ENCODE assay signal across 8 mouse cellular contexts in genomic region chr17:35534343-35534742, GRCm38 (mm10). TPM values are rescaled to one million over a fixed set of nuclear protein-coding genes. Genes with fewer than 3 reads are reported as not detected.
A peak's percentile ranks its signal among the peaks of the same experiment; 100 is the strongest.
DNase-seq lines count a peak whose midpoint lies in the region; ATAC-seq and TF ChIP-seq lines count a peak whose summit lies in the region.
"Had no signal": no experiment of that assay in that cellular context is flagged by ENCODE, and none has a peak within 500 bp of the region (broad histone marks: within the 10 kb centered on the region; RNA-seq: fewer than 3 reads in every experiment).

No protein-coding gene starts in this region.

- DNase-seq in MN1 (ENCODE audit: low spot score), result peak; percentile 87
- DNase-seq in layer of hippocampus, postnatal 36 days, result peak; percentile 70 to 76

- TF ChIP-seq POLR2A in small intestine, adult 2 months (IDR thresholded peaks at IDR 0.05; ENCODE audit: low read depth, low read length), result no peak

- H3K4me3 ChIP-seq in forebrain, embryonic 13.5 days, result no peak overlapping the region
- H3K4me3 ChIP-seq in hindbrain, embryonic 15.5 days, result no peak overlapping the region
- H3K4me3 ChIP-seq in small intestine, adult 2 months (ENCODE audit: low read depth, low read length), result no peak overlapping the region
- H3K4me3 ChIP-seq: liver, embryonic 15.5 days had no signal

- H3K9me3 ChIP-seq in forebrain, embryonic 13.5 days (replicated peaks), result no peaks in the 10 kb centered on the region
- no peaks in the 10 kb centered on the region for H3K9me3 ChIP-seq in hindbrain, embryonic 15.5 days
- H3K9me3 ChIP-seq: liver, embryonic 15.5 days had no signal

- WGBS in forebrain, embryonic 13.5 days, result 12% methylated on average over 6 of the region's 6 CpGs
- WGBS in hindbrain, embryonic 15.5 days, result 14% methylated on average over 6 of the region's 6 CpGs
- WGBS in small intestine, adult 2 months, result 4% methylated on average over 6 of the region's 6 CpGs

- peak; percentile 58; the same call in 1 of the 2 replicates for ATAC-seq in cerebellum, adult (ENCODE audit: insufficient number of reproducible peaks, low FRiP score, low TSS enrichment)
- ATAC-seq in forebrain, embryonic 13.5 days, result peak; percentile 76
- ATAC-seq in hindbrain, embryonic 15.5 days (ENCODE audit: low FRiP score, low read depth), result peak; percentile 71; the same call in 1 of the 2 replicates
- peak; percentile 81 for ATAC-seq in megakaryocyte-erythroid progenitor cell, adult 5-6 weeks (replicated peaks; ENCODE audit: low FRiP score, low TSS enrichment, poor library complexity, severe bottlenecking)

- H3K27ac ChIP-seq in forebrain, embryonic 13.5 days, result no peak overlapping the region
- no peak overlapping the region for H3K27ac ChIP-seq in hindbrain, embryonic 15.5 days (replicated peaks)
- no peak overlapping the region for H3K27ac ChIP-seq in small intestine, adult 2 months (ENCODE audit: insufficient read depth, low read depth, low read length)
- H3K27ac ChIP-seq: liver, embryonic 15.5 days had no signal

- no peaks in the 10 kb centered on the region for H3K27me3 ChIP-seq in forebrain, embryonic 13.5 days
- no peaks in the 10 kb centered on the region for H3K27me3 ChIP-seq in hindbrain, embryonic 15.5 days
- H3K27me3 ChIP-seq in small intestine, adult 2 months (ENCODE audit: control insufficient read depth, insufficient read depth, low read length), result no peaks in the 10 kb centered on the region

- TF ChIP-seq CTCF in small intestine, adult 2 months (IDR thresholded peaks at IDR 0.05; ENCODE audit: extremely low read depth, insufficient read length, insufficient replicate concordance, low read depth, low read length), result peak; percentile 90; the same call in 1 of the 2 replicates

- no peaks in the 10 kb centered on the region for H3K4me1 ChIP-seq in forebrain, embryonic 13.5 days
- H3K4me1 ChIP-seq in hindbrain, embryonic 15.5 days (replicated peaks), result peaks cover 7% of the 10 kb centered on the region; the same call in 1 of the 2 replicates
- 0 out of 2 replicates have a peak, but pooled peaks cover 2% of the 10 kb centered on the region for H3K4me1 ChIP-seq in small intestine, adult 2 months (ENCODE audit: control insufficient read depth, insufficient read depth, insufficient read length, low read length)
- H3K4me1 ChIP-seq: liver, embryonic 15.5 days had no signal

- no peak overlapping the region for H3K9ac ChIP-seq in forebrain, embryonic 13.5 days
- no peak overlapping the region for H3K9ac ChIP-seq in hindbrain, embryonic 15.5 days
- H3K9ac ChIP-seq: liver, embryonic 15.5 days had no signal

- no peak overlapping the region for H3K4me2 ChIP-seq in forebrain, embryonic 13.5 days
- H3K4me2 ChIP-seq in hindbrain, embryonic 15.5 days, result no peak overlapping the region
- H3K4me2 ChIP-seq: liver, embryonic 15.5 days had no signal

- H3K36me3 ChIP-seq in forebrain, embryonic 13.5 days (ENCODE audit: poor library complexity, severe bottlenecking), result peaks cover 14% of the 10 kb centered on the region
- no peaks in the 10 kb centered on the region for H3K36me3 ChIP-seq in hindbrain, embryonic 15.5 days
- H3K36me3 ChIP-seq in small intestine, adult 2 months (ENCODE audit: control insufficient read depth, insufficient read depth, low read length), result no peaks in the 10 kb centered on the region

RNA-seq across cellular contexts. Expression of gene Psors1c2, which starts 1.3 kb away (rescaled TPM):
- polyA plus RNA-seq in forebrain, embryonic 13.5 days (2015; fragmentation: Nextera tagmentation; extraction: Ambion mirVana), result 1.4 and 2.1 TPM in 2 replicates
- polyA plus RNA-seq in hindbrain, embryonic 15.5 days (2015; fragmentation: Nextera tagmentation; extraction: Ambion mirVana), result 0.97 and 1.2 TPM in 2 replicates
- total RNA-seq in layer of hippocampus, postnatal 36 days (2021), result under 1 TPM; 0.42 to 0.63 TPM
- not detected in 2 replicates for total RNA-seq in megakaryocyte-erythroid progenitor cell, adult 5-6 weeks (2014; fragmentation: Nextera tagmentation)
- total RNA-seq in megakaryocyte-erythroid progenitor cell, adult 5-6 weeks (2017), result not detected in 2 replicates
- polyA plus RNA-seq in small intestine, adult 2 months (2012; rRNA removed), result 0.15 and 0.37 TPM in 2 replicates

RNA-seq across cellular contexts. Expression of gene Cchcr1, which starts 17.4 kb away (rescaled TPM):
- polyA plus RNA-seq in forebrain, embryonic 13.5 days (2015; fragmentation: Nextera tagmentation; extraction: Ambion mirVana), result 11.7 and 13.8 TPM in 2 replicates
- polyA plus RNA-seq in hindbrain, embryonic 15.5 days (2015; fragmentation: Nextera tagmentation; extraction: Ambion mirVana), result 6.5 and 7.9 TPM in 2 replicates
- 10 to 100 TPM in 1 of 2 experiments, 1 to 10 TPM in 1; 9.3 to 10.0 TPM for total RNA-seq in layer of hippocampus, postnatal 36 days (2021)
- 9.3 and 24.6 TPM in 2 replicates for total RNA-seq in megakaryocyte-erythroid progenitor cell, adult 5-6 weeks (2014; fragmentation: Nextera tagmentation)
- total RNA-seq in megakaryocyte-erythroid progenitor cell, adult 5-6 weeks (2017), result 11.6 and 13.3 TPM in 2 replicates
- polyA plus RNA-seq in small intestine, adult 2 months (2012; rRNA removed), result 3.2 and 3.5 TPM in 2 replicates

RNA-seq across cellular contexts. Expression of gene Cdsn, which starts 17.6 kb away (rescaled TPM):
- polyA plus RNA-seq in forebrain, embryonic 13.5 days (2015; fragmentation: Nextera tagmentation; extraction: Ambion mirVana), result not detected in 2 replicates
- 0.14 and 0.22 TPM in 2 replicates for polyA plus RNA-seq in hindbrain, embryonic 15.5 days (2015; fragmentation: Nextera tagmentation; extraction: Ambion mirVana)
- under 1 TPM in 1 of 2 experiments, not detected in 1; 0.40 TPM for total RNA-seq in layer of hippocampus, postnatal 36 days (2021)
- total RNA-seq in megakaryocyte-erythroid progenitor cell, adult 5-6 weeks (2014; fragmentation: Nextera tagmentation), result not detected in 2 replicates
- total RNA-seq in megakaryocyte-erythroid progenitor cell, adult 5-6 weeks (2017), result not detected in 2 replicates
- 0.08 and 0.39 TPM in 2 replicates for polyA plus RNA-seq in small intestine, adult 2 months (2012; rRNA removed)

RNA-seq across cellular contexts. Expression of gene Tcf19, which starts 17.7 kb away (rescaled TPM):
- polyA plus RNA-seq in forebrain, embryonic 13.5 days (2015; fragmentation: Nextera tagmentation; extraction: Ambion mirVana), result 54.4 and 55.5 TPM in 2 replicates
- 19.3 and 21.0 TPM in 2 replicates for polyA plus RNA-seq in hindbrain, embryonic 15.5 days (2015; fragmentation: Nextera tagmentation; extraction: Ambion mirVana)
- 1 to 10 TPM; 4.3 to 5.8 TPM for total RNA-seq in layer of hippocampus, postnatal 36 days (2021)
- 18.8 and 27.5 TPM in 2 replicates for total RNA-seq in megakaryocyte-erythroid progenitor cell, adult 5-6 weeks (2014; fragmentation: Nextera tagmentation)
- total RNA-seq in megakaryocyte-erythroid progenitor cell, adult 5-6 weeks (2017), result 4.7 and 8.1 TPM in 2 replicates
- 7.3 and 8.1 TPM in 2 replicates for polyA plus RNA-seq in small intestine, adult 2 months (2012; rRNA removed)

RNA-seq across cellular contexts. Expression of gene Pou5f1, which starts 28.5 kb away (rescaled TPM):
- not detected in 2 replicates for polyA plus RNA-seq in forebrain, embryonic 13.5 days (2015; fragmentation: Nextera tagmentation; extraction: Ambion mirVana)
- polyA plus RNA-seq in hindbrain, embryonic 15.5 days (2015; fragmentation: Nextera tagmentation; extraction: Ambion mirVana), result not detected in 2 replicates
- total RNA-seq in layer of hippocampus, postnatal 36 days (2021), result under 1 TPM in 1 of 2 experiments, not detected in 1; 0.32 TPM
- total RNA-seq in megakaryocyte-erythroid progenitor cell, adult 5-6 weeks (2014; fragmentation: Nextera tagmentation), result 0.50 TPM in 1 of 2 replicates, not detected in the other
- 0.38 TPM in 1 of 2 replicates, not detected in the other for total RNA-seq in megakaryocyte-erythroid progenitor cell, adult 5-6 weeks (2017)
- polyA plus RNA-seq in small intestine, adult 2 months (2012; rRNA removed), result not detected in 2 replicates
- polyA plus RNA-seq: liver, embryonic 15.5 days had no signal
